Mouse (Mus musculus) hindlimb bud, embryonic 11.5 days (tissue): Measurements from ENCODE around the gene Zfp553.
A peak's percentile ranks its signal among the peaks of the same experiment; 100 is the strongest.

Experiments used
- DNase-seq: peaks from one replicate; pipeline ENCODE4 v3.0.0-alpha.2; 2012; ENCODE audit warnings: low read depth, low spot score; ENCODE audit errors: extremely low spot score

Zfp553 gene

DNA sequence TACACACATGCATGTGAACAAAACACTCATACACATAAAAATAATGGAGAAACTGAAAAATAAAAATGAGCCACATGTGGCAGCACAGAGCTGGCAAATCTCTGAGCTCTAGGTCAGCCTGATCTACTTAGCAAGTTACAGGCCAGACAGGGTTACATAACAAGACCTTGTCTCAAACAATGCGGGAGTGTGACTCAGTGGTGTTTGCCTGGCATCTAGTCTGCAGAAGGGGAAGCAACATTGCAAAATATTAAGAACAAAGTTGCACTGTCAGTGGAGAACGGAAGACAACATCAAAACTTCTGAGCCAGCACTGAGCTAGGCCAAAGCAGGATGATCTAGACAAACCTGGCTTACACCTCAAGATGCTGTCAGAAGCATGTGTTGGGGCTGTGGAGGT lies 37.4 kb downstream of the Zfp553 start:
- DNase-seq = no peak

DNA sequence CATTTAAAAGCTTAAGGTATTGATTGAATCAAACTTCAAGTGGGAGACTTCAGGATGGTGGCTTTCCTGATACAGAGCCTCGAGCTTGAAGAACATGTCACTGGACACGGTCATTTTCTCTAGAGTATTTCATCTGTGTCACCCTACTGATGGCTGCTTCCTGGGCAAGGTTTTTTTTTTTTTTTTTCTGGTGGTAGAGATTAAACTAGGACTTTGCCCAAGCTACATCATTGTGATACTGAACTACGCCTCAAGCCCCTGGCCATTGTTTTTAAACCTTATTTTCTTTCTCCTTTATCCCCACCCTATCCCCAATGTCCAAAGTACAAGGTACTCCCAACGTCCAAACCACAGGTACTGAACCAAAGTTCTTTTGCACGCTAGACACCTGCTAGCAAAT lies 37.8 kb downstream of the Zfp553 start:
- no peak for DNase-seq

GRCm38 (mm10) chr7:127271093-127271492 lies 38.2 kb downstream of the Zfp553 start:
- DNase-seq = no peak

DNA sequence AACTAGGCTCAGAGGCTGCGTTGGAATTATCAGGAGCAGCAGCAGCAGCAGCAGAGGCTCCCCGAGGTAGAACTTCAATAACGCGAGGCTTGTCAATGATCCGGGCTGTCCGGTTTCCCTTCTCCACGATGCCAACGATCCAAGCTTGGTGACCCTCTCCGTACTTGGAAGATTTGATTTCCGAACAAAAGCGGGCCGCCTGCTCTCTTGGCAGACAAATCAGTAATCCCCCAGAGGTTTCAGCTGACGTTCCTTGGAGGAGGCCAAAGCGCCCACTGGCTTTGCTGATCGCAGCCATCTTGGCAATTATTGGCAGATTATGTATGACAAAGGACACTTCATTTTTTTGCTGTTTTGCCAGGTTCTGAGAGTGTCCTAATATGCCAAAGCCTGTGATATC lies 39.7 kb downstream of the Zfp553 start:
- DNase-seq = no peak

DNA sequence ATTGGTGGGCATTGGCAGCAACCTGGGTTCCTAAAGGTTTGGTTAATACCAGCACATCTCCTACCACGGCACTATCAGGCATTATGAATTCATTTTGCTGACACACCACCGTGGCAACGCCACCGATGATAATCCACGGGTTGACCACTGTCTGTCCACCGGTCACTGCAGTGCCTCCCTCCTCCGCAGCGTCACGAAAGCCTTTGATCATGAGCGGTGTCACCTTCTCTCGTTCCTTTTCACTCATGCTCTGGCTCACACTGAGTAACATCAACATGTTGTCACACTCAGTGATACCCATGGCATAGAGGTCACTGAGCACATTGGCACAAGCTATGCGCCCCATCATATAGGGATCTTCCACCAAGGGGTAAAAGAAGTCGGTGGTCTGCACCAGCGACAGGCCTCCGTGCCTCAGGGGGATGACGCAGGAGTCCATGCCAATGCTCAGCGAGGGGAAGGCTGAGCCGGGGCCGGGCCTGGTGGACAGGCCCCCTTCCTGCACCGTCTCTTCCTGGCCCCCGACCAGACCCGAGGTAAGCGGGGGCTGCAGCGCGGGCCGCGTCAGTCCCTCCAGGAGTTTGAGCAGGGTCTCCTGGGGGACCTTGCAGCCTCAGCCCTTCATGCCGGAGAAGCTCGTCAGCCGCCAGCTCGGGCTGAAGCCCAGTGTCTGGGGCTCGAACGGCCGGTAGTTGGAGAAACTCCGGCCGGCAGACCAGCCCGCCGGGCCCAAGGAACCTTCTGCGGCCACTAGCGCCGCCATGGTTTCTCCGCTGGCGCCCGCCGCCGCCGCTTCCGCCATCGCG lies 40.5 kb downstream of the Zfp553 start:
- no peak for DNase-seq

- DNase-seq = peak; percentile 90
These were observed 41.3 kb downstream of the Zfp553 start, which contains the start of gene Sephs2 for GRCm38 (mm10) chr7:127273925-127274789. Gene Sephs2, minus strand, starts transcription at chr7:127274055.

DNA sequence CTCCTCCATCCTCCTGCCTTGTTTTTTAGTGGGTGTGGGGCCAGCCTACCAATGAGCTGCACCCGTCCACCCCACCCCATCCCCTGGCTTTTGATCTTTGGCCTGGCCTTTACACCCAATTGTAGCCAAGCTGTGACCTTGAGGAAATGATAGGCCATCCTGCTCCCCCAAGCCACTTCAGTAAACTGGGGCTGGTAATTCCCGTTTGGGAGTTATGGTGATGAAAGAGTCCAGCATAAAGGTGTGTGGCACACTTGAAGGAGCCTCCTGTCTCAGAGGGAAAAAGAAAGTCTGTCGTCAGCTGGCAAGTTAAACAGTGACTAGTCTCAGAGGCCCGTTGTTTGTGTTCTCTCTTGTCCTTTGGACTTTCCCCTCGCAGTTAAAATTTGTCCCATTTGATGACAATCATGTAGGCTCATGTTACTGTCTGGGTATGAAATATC lies 43.7 kb downstream of the Zfp553 start:
- DNase-seq = no peak

- no peak for DNase-seq
These were observed 45.5 kb downstream of the Zfp553 start for GRCm38 (mm10) chr7:127278311-127278710.

- no peak for DNase-seq
These were observed 47.2 kb downstream of the Zfp553 start for GRCm38 (mm10) chr7:127280092-127280491.

GRCm38 (mm10) chr7:127281114-127281513 lies 48.3 kb downstream of the Zfp553 start:
- DNase-seq = no peak

- DNase-seq = no peak
These were observed 49.3 kb downstream of the Zfp553 start for GRCm38 (mm10) chr7:127282190-127282589.

GRCm38 (mm10) chr7:127285154-127285553 lies 52.3 kb downstream of the Zfp553 start:
- no peak for DNase-seq
